Mouse (Mus musculus): ENCODE results near the gene Gm19684. TPM values are rescaled to one million over a fixed set of nuclear protein-coding genes. Genes with fewer than 3 reads are reported as not detected.
"Not testable (repeated sequence)": the region's sequence is repeated elsewhere in the genome, so short reads cannot be mapped to it uniquely, and the experiment has no call there.

Gene Gm19684
- under 1 TPM; 0.20 to 0.25 TPM for total RNA-seq (2021)
- long read RNA-seq, experiment 1: 0 reads
- long read RNA-seq, experiment 2, partial matches to known transcripts: 0 of 1 reads
- long read RNA-seq, experiment 2, other reads (novel, unspliced or antisense): 1 of 1 reads

- not testable (repeated sequence) for DNase-seq (ENCODE audit: low spot score in 2 of 2)
Measured at GRCm38 (mm10) chr17:36121352-36122020, at the start of gene Gm19684. Gm19684 (plus strand) TSS chr17:36121678.

- not testable (repeated sequence) for DNase-seq (ENCODE audit: low spot score in 2 of 2)
Measured at GRCm38 (mm10) chr17:36081901-36082300, 39.6 kb upstream of the Gm19684 start.

- not testable (repeated sequence) for DNase-seq (ENCODE audit: low spot score in 2 of 2)
Measured at GRCm38 (mm10) chr17:36082519-36083232, 38.8 kb upstream of the Gm19684 start.

GRCm38 (mm10) chr17:36083266-36083869, 38.1 kb upstream of the Gm19684 start:
- DNase-seq (ENCODE audit: low spot score in 2 of 2): no peak

GRCm38 (mm10) chr17:36083870-36084451, 37.5 kb upstream of the Gm19684 start:
- no peak for DNase-seq (ENCODE audit: low spot score in 2 of 2)

- not testable (repeated sequence) for DNase-seq (ENCODE audit: low spot score in 2 of 2)
Measured at GRCm38 (mm10) chr17:36085976-36086375, 35.5 kb upstream of the Gm19684 start.

GRCm38 (mm10) chr17:36091933-36092332, 29.5 kb upstream of the Gm19684 start:
- not testable (repeated sequence) for DNase-seq (ENCODE audit: low spot score in 2 of 2)

- not testable (repeated sequence) for DNase-seq (ENCODE audit: low spot score in 2 of 2)
Measured at GRCm38 (mm10) chr17:36092520-36092919, 29.0 kb upstream of the Gm19684 start.

GRCm38 (mm10) chr17:36093936-36094335, 27.5 kb upstream of the Gm19684 start:
- DNase-seq (ENCODE audit: low spot score in 2 of 2): no peak

GRCm38 (mm10) chr17:36099603-36100002, 21.9 kb upstream of the Gm19684 start:
- not testable (repeated sequence) for DNase-seq (ENCODE audit: low spot score in 2 of 2)

GRCm38 (mm10) chr17:36102091-36102490, 19.4 kb upstream of the Gm19684 start:
- DNase-seq (ENCODE audit: low spot score in 2 of 2): not testable (repeated sequence)

GRCm38 (mm10) chr17:36110129-36110528, 11.3 kb upstream of the Gm19684 start:
- DNase-seq (ENCODE audit: low spot score in 2 of 2): not testable (repeated sequence)

GRCm38 (mm10) chr17:36110641-36111509, 10.6 kb upstream of the Gm19684 start:
- DNase-seq (ENCODE audit: low spot score in 2 of 2): not testable (repeated sequence)

- DNase-seq (ENCODE audit: low spot score in 2 of 2): not testable (repeated sequence)
Measured at GRCm38 (mm10) chr17:36111510-36111868, 10.0 kb upstream of the Gm19684 start.

- not testable (repeated sequence) for DNase-seq (ENCODE audit: low spot score in 2 of 2)
Measured at GRCm38 (mm10) chr17:36113979-36114593, 7.4 kb upstream of the Gm19684 start.

- not testable (repeated sequence) for DNase-seq (ENCODE audit: low spot score in 2 of 2)
Measured at GRCm38 (mm10) chr17:36116545-36116944, 4.9 kb upstream of the Gm19684 start.

GRCm38 (mm10) chr17:36120839-36121238, 639 bp upstream of the Gm19684 start:
- DNase-seq (ENCODE audit: low spot score in 2 of 2): not testable (repeated sequence)

- DNase-seq (ENCODE audit: low spot score in 2 of 2): not testable (repeated sequence)
Measured at GRCm38 (mm10) chr17:36124111-36124510, 2.6 kb downstream of the Gm19684 start.

GRCm38 (mm10) chr17:36128525-36128924, 7.0 kb downstream of the Gm19684 start:
- DNase-seq (ENCODE audit: low spot score in 2 of 2): not testable (repeated sequence)
